Mouse (Mus musculus) small intestine, adult 2 months (tissue): ENCODE results near the gene Nrp1.

Experiments
- CTCF ChIP-seq: fragments of 200-500 bp; IDR thresholded peaks from 2 replicates; pipeline ENCODE4 v1.5.1; 2012; ENCODE audit warnings: low read depth, mild to moderate bottlenecking, control low read depth, inconsistent platforms, low read length, moderate library complexity, mixed read lengths; ENCODE audit not compliant: insufficient replicate concordance, insufficient read length; ENCODE audit errors: extremely low read depth
- POLR2A ChIP-seq: fragments of 200-500 bp; IDR thresholded peaks from 2 replicates; pipeline ENCODE4 v1.6.1; 2012; ENCODE audit warnings: low read depth, mild to moderate bottlenecking, control low read depth, inconsistent platforms, low read length, moderate library complexity

DNA sequence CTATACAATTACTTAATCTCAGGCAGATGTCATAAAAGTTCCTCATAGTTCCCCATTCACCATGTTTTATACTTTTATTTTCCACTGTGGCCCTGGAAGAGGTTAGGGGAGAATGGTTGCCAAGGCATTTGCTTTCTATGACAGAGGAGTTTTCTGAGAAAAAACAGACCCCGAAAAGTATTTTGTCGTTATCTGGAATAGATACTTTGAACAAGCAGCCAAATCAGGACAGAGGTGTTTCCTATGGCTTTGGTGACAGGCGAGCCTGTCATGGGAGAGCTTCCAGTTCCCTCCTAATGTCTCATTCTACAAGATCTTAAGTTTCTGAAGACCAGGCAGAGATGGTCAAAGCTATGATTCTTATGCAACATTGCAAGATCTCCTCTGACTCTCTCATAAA lies 13.4 kb downstream of the Nrp1 start:
- no peak for TF ChIP-seq POLR2A
- TF ChIP-seq CTCF: no peak
